Mouse (Mus musculus): ENCODE measurements around the gene Rab6b.
"Not testable (repeated sequence)": the region's sequence is repeated elsewhere in the genome, so short reads cannot be mapped to it uniquely, and the experiment has no call there.

The Rab6b gene

GRCm38 (mm10) chr9:103108341-103108798, 3.2 kb upstream of the Rab6b start:
- not testable (repeated sequence) for DNase-seq (ENCODE audit: low read depth)

GRCm38 (mm10) chr9:103108943-103109670, 2.5 kb upstream of the Rab6b start:
- DNase-seq (ENCODE audit: low read depth) = no peak

- no peak for DNase-seq (ENCODE audit: low read depth)
These were observed 1.7 kb upstream of the Rab6b start for GRCm38 (mm10) chr9:103109911-103110310.

DNA sequence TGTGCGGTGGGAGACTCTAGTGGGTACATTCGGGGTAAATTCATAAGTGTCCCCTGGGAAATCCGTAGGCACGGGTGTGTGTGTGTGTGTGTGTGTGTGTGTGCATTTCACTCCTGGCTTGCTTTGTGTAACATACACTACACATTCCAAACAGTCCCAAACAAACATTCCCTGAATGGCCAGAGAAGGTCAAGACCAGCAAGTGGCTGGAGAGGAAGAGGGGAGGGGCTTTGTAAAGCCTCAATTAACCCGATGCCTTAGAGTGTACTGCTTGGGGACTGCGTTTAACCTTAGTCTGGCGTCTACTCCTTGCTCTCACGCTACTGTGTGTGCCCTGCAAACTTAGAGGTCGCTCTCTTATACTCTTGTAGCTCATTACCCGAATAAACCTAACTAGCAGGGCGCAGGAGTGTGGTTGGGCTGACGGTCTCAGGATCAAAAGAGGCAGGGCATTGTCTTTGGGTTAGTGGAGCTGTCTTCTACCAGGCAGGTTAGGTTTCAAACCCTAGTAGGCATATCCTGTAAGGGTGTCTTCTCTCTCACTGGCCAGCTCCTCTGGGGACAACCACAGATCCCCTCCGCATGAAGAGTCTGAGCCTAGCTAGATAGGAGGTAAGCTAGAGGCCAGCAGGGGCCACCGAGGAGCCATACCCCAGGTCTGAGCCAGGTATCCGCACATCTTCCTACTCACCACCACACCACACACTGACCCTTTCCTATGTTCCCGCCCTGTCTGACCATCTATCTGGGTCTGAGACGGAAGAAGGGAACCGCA, 673 bp upstream of the Rab6b start:
- DNase-seq (ENCODE audit: low read depth) = no peak

- DNase-seq (ENCODE audit: low read depth) = no peak
These were observed 1.1 kb downstream of the Rab6b start for GRCm38 (mm10) chr9:103112471-103113271.

DNA sequence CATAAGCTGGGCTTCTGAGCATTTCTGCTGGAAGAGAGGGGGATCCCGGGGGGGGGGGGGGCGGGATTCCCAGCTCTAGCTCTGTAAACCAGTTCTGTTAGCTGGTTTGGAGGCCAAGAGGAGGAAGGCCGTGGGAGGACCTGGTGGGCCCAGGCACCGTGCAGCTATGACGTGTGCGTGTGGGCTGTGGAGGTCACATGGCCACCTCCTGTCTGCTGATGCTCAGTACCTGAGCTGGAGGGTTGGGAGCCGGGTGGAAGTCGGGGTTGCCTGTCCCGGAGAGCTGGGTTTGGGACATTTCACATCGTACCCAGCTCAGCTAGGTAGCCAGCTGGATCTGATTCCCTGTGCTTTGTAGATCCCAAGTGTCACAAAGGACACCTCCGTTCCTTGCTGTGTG, 1.8 kb downstream of the Rab6b start:
- no peak for DNase-seq (ENCODE audit: low read depth)

GRCm38 (mm10) chr9:103114326-103114725, 2.7 kb downstream of the Rab6b start:
- DNase-seq (ENCODE audit: low read depth) = no peak

DNA sequence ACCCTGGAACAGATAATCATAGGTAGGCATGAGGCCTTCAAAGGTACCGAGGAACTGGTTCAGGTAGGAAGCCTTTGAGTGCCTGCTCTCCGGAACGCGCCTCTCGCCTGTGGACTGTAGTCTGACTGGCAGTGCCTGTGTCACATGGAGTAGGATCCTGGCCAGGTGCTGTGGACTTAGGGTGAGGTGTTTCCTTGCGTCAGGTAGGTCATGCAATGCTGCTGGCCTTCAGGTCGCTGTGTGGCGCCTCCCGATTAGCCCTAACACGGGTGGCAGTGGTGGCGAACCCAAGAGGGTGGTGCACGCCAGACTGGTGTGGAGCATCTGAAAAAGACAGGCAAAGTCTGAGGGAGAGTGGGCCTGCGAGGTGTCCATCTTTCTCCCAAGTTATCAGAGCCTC, 3.3 kb downstream of the Rab6b start:
- DNase-seq (ENCODE audit: low read depth) = no peak

DNA sequence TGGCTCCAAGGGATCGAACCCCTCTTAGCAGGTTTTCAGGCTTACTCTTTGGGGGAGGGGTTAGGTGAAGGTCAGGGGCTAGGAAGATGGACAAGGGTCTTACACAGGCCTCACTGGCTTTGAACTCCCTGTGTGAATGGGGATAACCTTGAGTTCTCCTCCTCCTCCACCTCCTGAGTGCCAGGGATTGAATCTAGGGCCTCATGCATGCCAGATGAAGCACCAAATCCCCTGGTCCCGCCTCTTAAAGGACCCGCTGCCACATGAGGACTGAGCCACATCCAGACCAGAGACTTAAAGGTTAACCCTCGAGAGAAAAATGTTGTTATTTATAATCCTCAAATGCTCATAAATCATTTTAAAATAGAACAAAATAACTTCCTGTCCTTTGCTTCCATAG, 5.4 kb downstream of the Rab6b start:
- no peak for DNase-seq (ENCODE audit: low read depth)

DNA sequence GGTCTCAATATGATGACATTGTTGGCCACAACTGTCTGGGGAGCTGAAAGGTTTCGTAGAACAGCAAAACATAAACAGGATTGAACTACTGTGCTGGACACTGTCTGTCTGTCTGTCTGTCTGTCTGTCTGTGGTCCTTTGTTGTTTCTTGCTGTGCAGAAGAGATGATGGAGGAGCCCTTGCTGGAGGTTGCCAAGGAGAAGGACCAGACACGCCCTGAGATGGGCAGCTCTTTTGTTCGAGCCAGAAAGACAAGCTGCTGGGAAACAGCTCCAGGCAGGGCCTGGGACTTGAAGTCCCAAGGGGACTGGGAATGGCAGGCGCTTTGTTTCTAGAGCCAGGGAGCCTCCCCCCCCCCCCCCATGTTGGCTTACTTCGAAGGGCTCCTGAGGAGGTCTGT, 5.9 kb downstream of the Rab6b start:
- DNase-seq (ENCODE audit: low read depth) = no peak

DNA sequence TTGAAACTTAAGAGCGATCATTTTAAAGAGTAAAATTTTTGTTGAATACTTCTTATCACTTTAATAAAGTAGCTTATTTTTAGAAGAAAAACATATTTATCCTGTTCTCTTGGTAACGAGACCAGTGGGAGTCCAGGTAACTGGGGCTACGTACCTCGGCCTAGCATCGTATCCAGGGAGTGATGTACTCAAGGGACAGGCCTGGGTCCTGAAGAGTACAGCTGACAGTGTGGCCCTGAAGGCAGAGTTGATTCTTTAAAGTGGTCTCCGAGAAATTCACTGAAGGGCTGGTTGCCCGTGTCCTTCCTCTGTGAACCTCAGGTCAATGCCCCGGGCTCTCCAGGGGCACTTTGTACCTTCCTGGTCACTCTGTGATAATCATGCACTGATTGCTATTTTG, 6.4 kb downstream of the Rab6b start:
- DNase-seq (ENCODE audit: low read depth) = no peak

DNA sequence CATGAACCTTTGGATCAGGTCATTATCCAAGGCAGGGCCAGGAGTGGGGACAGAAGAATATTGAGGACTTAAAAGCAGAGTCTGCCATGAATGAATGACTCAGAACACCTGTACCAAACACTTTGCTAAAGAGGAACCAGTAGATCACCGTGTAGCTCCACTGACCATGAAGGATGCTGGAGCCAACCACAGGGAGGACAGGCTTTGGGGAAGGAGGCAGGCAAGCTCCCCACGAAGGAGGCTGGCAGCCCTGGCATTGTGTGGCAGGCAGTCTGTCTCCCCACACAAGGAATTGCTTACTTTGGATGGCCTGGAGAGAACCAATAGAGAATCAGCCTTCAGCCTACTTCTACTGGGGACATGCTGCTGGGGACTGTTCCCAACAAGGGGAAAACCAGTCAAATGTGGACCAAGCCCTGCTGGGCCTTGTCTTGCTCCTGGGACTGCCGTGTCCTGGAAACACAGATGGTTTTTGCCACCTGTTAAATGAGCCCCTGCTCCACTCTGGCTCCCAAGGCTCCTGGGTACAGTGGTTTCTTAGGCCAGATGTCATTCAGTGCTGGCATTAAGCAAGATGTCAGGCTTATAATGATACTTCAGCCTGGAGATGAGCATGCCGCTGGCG, 7.2 kb downstream of the Rab6b start:
- DNase-seq (ENCODE audit: low read depth) = no peak

DNA sequence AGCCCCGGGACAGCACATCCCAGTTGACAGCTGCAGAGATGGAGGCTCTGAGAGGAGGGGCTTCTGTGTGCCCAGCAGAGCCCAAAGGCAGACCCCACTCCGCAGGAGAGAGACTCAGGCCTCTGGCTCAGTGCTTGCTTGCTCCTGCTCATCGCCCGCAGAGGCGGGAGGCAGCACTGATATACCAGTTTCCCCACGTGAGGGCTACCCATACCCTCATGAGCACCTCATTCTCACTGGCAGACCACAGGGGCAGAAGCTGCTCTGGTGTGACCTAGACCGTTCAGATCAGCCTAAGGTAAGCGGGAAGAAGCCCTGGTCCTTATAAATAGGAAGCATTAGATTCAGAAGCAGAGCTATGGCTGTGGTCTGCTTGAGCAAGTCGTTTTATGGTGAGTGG, 8.2 kb downstream of the Rab6b start:
- DNase-seq (ENCODE audit: low read depth) = no peak

GRCm38 (mm10) chr9:103120231-103120630, 8.6 kb downstream of the Rab6b start:
- DNase-seq (ENCODE audit: low read depth) = no peak

DNA sequence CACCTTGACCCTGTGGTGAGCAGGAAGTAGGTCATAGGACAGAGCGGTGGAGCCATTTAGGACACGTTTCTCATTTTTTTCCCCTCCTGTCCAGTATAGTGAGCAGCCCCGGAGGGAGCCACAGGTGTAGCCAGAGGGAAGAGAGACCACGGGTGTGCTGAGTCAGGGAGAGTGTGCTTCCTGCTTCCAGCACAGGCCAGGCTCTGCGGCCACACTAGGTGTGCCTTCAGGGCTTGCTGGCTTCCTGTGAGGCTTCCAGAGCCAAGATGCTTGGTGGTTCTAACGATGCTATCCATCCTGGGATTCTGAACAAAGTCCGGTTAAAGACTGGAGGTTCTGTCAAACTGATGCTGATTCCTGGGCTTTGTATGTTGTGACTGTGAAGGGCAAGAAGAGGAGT, 10.0 kb downstream of the Rab6b start:
- DNase-seq (ENCODE audit: low read depth) = no peak

DNA sequence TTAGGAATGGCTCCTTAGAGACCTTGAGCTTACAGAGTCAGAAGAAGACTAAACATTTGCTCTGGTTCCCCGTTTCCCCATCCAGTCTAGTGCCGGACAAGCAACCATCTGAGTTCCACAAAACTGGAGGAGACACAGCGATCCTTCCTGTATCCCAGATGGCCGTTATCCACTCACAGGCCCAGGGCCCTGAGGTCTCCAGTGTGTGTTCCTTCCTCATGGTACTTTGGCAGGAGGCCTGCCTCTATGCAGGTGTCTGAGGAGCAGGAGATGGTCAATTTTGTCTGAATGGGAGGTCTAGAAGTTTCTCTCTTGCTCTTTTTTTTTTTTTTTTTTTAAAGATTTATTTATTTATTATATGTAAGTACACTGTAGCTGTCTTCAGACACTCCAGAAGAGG, 13.2 kb downstream of the Rab6b start:
- no peak for DNase-seq (ENCODE audit: low read depth)

GRCm38 (mm10) chr9:103133493-103134124, 22.0 kb downstream of the Rab6b start:
- no peak for DNase-seq (ENCODE audit: low read depth)

- no peak for DNase-seq (ENCODE audit: low read depth)
These were observed 23.0 kb downstream of the Rab6b start for GRCm38 (mm10) chr9:103134450-103135030.

DNA sequence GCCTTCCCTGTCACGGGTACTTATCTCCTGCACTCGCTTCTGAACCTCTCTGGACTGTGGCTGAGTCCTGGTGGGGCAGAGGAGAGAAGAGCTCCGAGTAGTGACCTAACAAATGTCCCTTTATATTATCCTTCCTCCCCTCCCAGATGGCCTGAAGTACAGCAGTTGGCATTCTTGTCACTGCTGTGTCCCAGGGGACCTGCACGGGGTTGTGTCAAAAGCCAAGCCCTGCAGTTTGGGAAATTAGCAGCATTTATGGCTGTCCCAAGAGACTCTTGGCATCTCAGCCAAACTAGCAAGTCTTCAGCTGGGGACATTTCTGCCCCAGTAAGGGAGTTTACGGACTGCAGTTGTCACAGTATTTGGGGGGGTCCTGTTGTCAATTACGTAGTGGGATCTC, 27.9 kb downstream of the Rab6b start:
- DNase-seq (ENCODE audit: low read depth) = no peak

DNA sequence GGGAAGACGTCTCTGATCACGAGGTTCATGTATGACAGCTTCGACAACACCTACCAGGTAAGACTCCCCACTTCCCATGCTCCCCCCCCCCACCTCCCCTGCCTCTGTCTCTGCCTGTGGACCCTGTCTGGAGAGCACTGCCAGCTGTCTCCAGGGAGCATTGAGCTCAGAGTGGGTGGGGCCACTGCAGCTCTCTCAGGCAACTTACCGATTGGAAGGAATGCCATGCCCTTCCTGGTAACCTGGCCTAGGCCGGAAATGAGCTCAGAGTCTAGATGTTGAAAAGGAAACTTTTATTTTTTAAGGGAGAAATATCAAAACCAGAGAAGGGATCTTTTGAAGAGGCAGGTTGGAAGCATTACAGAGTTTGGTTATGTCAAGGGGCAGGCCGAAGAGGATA, 28.8 kb downstream of the Rab6b start:
- DNase-seq (ENCODE audit: low read depth) = no peak

DNA sequence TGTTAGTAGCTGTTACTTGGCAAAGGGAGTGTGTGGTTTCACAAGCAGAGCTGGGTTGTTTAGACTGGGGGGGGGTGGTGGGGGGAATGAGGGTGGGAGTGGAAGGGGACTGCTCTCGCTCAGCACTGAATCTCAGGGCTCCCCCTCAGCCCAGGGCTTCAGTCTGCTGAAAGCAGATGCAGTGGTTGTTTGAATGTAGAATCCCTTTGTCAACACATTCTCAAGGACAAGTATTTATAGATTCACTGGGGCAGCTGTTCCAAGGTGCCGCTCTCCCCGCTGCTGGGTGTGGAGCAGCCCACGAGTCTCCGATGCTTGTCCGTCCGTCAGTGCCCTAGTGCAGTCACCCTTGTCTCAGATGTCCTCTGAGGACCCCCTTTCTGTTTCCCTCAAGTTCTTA, 29.7 kb downstream of the Rab6b start:
- no peak for DNase-seq (ENCODE audit: low read depth)
